Mouse (Mus musculus): ENCODE measurements around the gene Unc119b. TPM values are rescaled to one million over a fixed set of nuclear protein-coding genes. Genes with fewer than 3 reads are reported as not detected.

The Unc119b gene
- polyA plus RNA-seq, 1 experiment from 2014 or later: 17.6 TPM

Other genes starting within 250 kb of the Unc119b start
- 3.5 and 3.9 TPM in 2 replicates for gene Oasl2, start 238.0 kb downstream of the Unc119b start, polyA plus RNA-seq (2016; fragmentation: Nextera tagmentation; extraction: Ambion mirVana)
- gene Oasl1, start 211.7 kb downstream of the Unc119b start, polyA plus RNA-seq (2016; fragmentation: Nextera tagmentation; extraction: Ambion mirVana): 0.29 and 0.30 TPM in 2 replicates
- 22.1 and 25.2 TPM in 2 replicates for gene 2210016L21Rik, start 192.8 kb downstream of the Unc119b start, polyA plus RNA-seq (2016; fragmentation: Nextera tagmentation; extraction: Ambion mirVana)
- gene Hnf1a, start 163.9 kb downstream of the Unc119b start, polyA plus RNA-seq (2016; fragmentation: Nextera tagmentation; extraction: Ambion mirVana): 3.8 and 3.9 TPM in 2 replicates
- gene Sppl3, start 123.8 kb downstream of the Unc119b start, polyA plus RNA-seq (2016; fragmentation: Nextera tagmentation; extraction: Ambion mirVana): 19.3 and 23.7 TPM in 2 replicates
- 12.2 and 15.1 TPM in 2 replicates for gene Gm10401, start 36.7 kb downstream of the Unc119b start, polyA plus RNA-seq (2016; fragmentation: Nextera tagmentation; extraction: Ambion mirVana)
- gene Acads, start 15.6 kb downstream of the Unc119b start, polyA plus RNA-seq (2016; fragmentation: Nextera tagmentation; extraction: Ambion mirVana): 43.9 and 51.1 TPM in 2 replicates
- 46.8 and 49.2 TPM in 2 replicates for gene Mlec, start 23.2 kb upstream of the Unc119b start, polyA plus RNA-seq (2016; fragmentation: Nextera tagmentation; extraction: Ambion mirVana)
- gene Cabp1, start 59.4 kb upstream of the Unc119b start, polyA plus RNA-seq (2016; fragmentation: Nextera tagmentation; extraction: Ambion mirVana): 0.20 and 0.36 TPM in 2 replicates
- gene Pop5, start 100.9 kb upstream of the Unc119b start, polyA plus RNA-seq (2016; fragmentation: Nextera tagmentation; extraction: Ambion mirVana): 140 and 143 TPM in 2 replicates
- gene Rnf10, start 137.9 kb upstream of the Unc119b start, polyA plus RNA-seq (2016; fragmentation: Nextera tagmentation; extraction: Ambion mirVana): 166 and 172 TPM in 2 replicates
- gene Coq5, start 144.7 kb upstream of the Unc119b start, polyA plus RNA-seq (2016; fragmentation: Nextera tagmentation; extraction: Ambion mirVana): 43.3 and 46.2 TPM in 2 replicates
- 825 and 857 TPM in 2 replicates for gene Dynll1, start 166.0 kb upstream of the Unc119b start, polyA plus RNA-seq (2016; fragmentation: Nextera tagmentation; extraction: Ambion mirVana)
- 195 and 200 TPM in 2 replicates for gene Srsf9, start 192.2 kb upstream of the Unc119b start, polyA plus RNA-seq (2016; fragmentation: Nextera tagmentation; extraction: Ambion mirVana)
- gene Gatc, start 206.2 kb upstream of the Unc119b start, polyA plus RNA-seq (2016; fragmentation: Nextera tagmentation; extraction: Ambion mirVana): 20.6 and 21.2 TPM in 2 replicates
- gene Triap1, start 206.2 kb upstream of the Unc119b start, polyA plus RNA-seq (2016; fragmentation: Nextera tagmentation; extraction: Ambion mirVana): 43.8 and 45.9 TPM in 2 replicates
- gene Cox6a1, start 214.0 kb upstream of the Unc119b start, polyA plus RNA-seq (2016; fragmentation: Nextera tagmentation; extraction: Ambion mirVana): 783 and 814 TPM in 2 replicates

Data from liver, embryonic 12.5 days (tissue).